In the genomic region with DNA sequence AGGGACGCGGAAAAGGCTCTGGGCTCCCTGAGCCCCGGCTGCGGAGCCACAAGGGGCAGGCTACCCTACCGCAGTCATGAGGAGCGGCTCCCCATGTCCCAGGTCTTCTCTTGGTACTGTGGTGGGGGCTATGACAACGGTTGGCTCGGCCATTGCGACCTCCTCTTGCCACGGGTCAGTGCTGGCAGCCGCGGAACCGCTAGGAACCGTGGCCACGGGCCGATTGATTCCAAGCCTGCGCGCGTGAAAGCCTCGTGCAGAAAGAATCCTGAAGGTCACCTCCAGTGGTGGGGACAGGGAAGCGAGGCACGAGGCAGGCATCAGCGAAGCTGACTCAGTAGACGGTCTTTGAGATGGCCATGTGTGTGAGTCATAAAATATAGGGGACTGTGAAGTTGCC, we compare ENCODE assay signal across 13 mouse cellular contexts. TPM values are rescaled to one million over a fixed set of nuclear protein-coding genes. Genes with fewer than 3 reads are reported as not detected.
A peak's percentile ranks its signal among the peaks of the same experiment; 100 is the strongest.
DNase-seq lines count a peak whose midpoint lies in the region; ATAC-seq and TF ChIP-seq lines count a peak whose summit lies in the region.
"Had no signal": no experiment of that assay in that cellular context is flagged by ENCODE, and none has a peak within 500 bp of the region (broad histone marks: within the 10 kb centered on the region; RNA-seq: fewer than 3 reads in every experiment).

Gene Stpg4 (minus strand): TSS at position 231 of the 400 bp plus-strand sequence.

- intact Hi-C loops in gastrocnemius, adult 2 months (cut with DNase I): no loop called here

- no peak within 1 kb of the TSS for H3K27ac ChIP-seq in gastrocnemius, adult 2 months
- H3K27ac ChIP-seq in hindbrain, embryonic 14.5 days: peak within 1 kb of the TSS; percentile 47

- no peaks in the 10 kb centered on the region for H3K4me1 ChIP-seq in hindbrain, embryonic 14.5 days (replicated peaks; ENCODE audit: control insufficient read depth, insufficient read depth, low read length)

- H3K9ac ChIP-seq in hindbrain, embryonic 14.5 days: no peak within 1 kb of the TSS

- H3ac ChIP-seq in myocyte (ENCODE audit: control insufficient read depth, insufficient read length): no peak within 1 kb of the TSS

- no peak within 1 kb of the TSS for H3K4me2 ChIP-seq in hindbrain, embryonic 14.5 days (replicated peaks)
- no peak within 1 kb of the TSS for H3K4me2 ChIP-seq in myocyte (ENCODE audit: low read depth)

- H3K9me3 ChIP-seq in hindbrain, embryonic 14.5 days (ENCODE audit: control insufficient read depth, low read length): no peaks in the 10 kb centered on the region

- peaks cover 31% of the 10 kb centered on the region for H3K36me3 ChIP-seq in hindbrain, embryonic 14.5 days (replicated peaks; ENCODE audit: control insufficient read depth, insufficient read depth)
- peaks cover 19% of the 10 kb centered on the region for H3K36me3 ChIP-seq in myocyte (ENCODE audit: control insufficient read depth, insufficient read depth)

- DNase-seq in gastrocnemius, adult 2 months: peak; percentile 31
- no peak for DNase-seq in gastrocnemius, adult 18-20 months (ENCODE audit: low spot score)
- peak; percentile 13 for DNase-seq in kidney, postnatal 14 days
- no peak for DNase-seq in kidney, postnatal 25 days
- no peak for DNase-seq in hindbrain, embryonic 14.5 days (ENCODE audit: low spot score)
- DNase-seq in layer of hippocampus, adult 18-20 months (ENCODE audit: low spot score in 2 of 2): no peak
- no peak for DNase-seq in layer of hippocampus, adult 9-11 months
- DNase-seq: left cerebral cortex, postnatal 4 days; lung, postnatal 14 days had no signal

- TF ChIP-seq CTCF in gastrocnemius, adult 2 months (IDR thresholded peaks at IDR 0.05): no peak

- ATAC-seq in hindbrain, embryonic 14.5 days (ENCODE audit: low FRiP score): no peak

- no peaks in the 10 kb centered on the region for H3K79me2 ChIP-seq in myocyte (ENCODE audit: control insufficient read depth, insufficient read depth)

- no peaks in the 10 kb centered on the region for H3K27me3 ChIP-seq in hindbrain, embryonic 14.5 days (ENCODE audit: control insufficient read depth, insufficient read depth, low read length)
- H3K27me3 ChIP-seq in myocyte (ENCODE audit: control insufficient read depth, insufficient read depth, insufficient read length): no peaks in the 10 kb centered on the region

- 51% methylated on average over 24 of the region's 24 CpGs for WGBS in hindbrain, embryonic 14.5 days

- TF ChIP-seq POLR2A in myocyte (IDR thresholded peaks at IDR 0.05; ENCODE audit: insufficient read length, low read depth): no peak

- H3K4me3 ChIP-seq in gastrocnemius, adult 2 months: no peak within 1 kb of the TSS
- no peak within 1 kb of the TSS for H3K4me3 ChIP-seq in hindbrain, embryonic 14.5 days (replicated peaks; ENCODE audit: low read length)
- no peak within 1 kb of the TSS for H3K4me3 ChIP-seq in myocyte

TF ChIP-seq in myocyte, 11 proteins besides CTCF, POLR2A, EP300 and RAD21:
- no peak for TF ChIP-seq MAX (IDR thresholded peaks at IDR 0.05; ENCODE audit: low read depth)
- peak; percentile 32 for TF ChIP-seq POLR2AphosphoS2 (IDR thresholded peaks at IDR 0.05; ENCODE audit: insufficient read length, low read depth)
- no peak for TF ChIP-seq MYOG (IDR thresholded peaks at IDR 0.05; ENCODE audit: control insufficient read depth in 1 of 3, insufficient read depth in 1 of 3, insufficient read length in 2 of 3, low read depth in 2 of 3)
- TF ChIP-seq TCF12 (IDR thresholded peaks at IDR 0.05; ENCODE audit: insufficient read depth, poor library complexity, severe bottlenecking): no peak
- TF ChIP-seq MYOD1 (IDR thresholded peaks at IDR 0.05; ENCODE audit: control insufficient read depth in 1 of 3, insufficient read length in 2 of 3, low read depth in 2 of 3): no peak
- TF ChIP-seq SRF (IDR thresholded peaks at IDR 0.05; ENCODE audit: control insufficient read depth, insufficient read length, low read depth): no peak
- TF ChIP-seq E2F4 (IDR thresholded peaks at IDR 0.05; ENCODE audit: insufficient read depth): no peak
- TF ChIP-seq USF1 (IDR thresholded peaks at IDR 0.05; ENCODE audit: low read depth): no peak
TF ChIP-seq in myocyte: peak in this region for 1.

RNA-seq across cellular contexts. Expression of gene Stpg4, which starts in this region (rescaled TPM):
- not detected for total RNA-seq in gastrocnemius, adult 2 months (2021)
- not detected for total RNA-seq in gastrocnemius, adult 18-20 months (2021)
- not detected in 2 replicates for polyA plus RNA-seq in hindbrain, embryonic 14.5 days (2014; fragmentation: Nextera tagmentation; extraction: Ambion mirVana)
- not detected for polyA plus RNA-seq in myocyte (2012; fragmentation: generic; extraction: Trizol)
- not detected for total RNA-seq in layer of hippocampus, adult 18-20 months (2021)
- total RNA-seq: common myeloid progenitor, adult 5-6 weeks; left cerebral cortex, postnatal 4 days had no signal
- polyA plus RNA-seq: brain, embryonic 14.5 days; large intestine, adult 2 months had no signal

Comparison
In these comparisons a context has a peak if more than half of its experiments do, and no peak if none do; other contexts are left out.
1. Peak in DNase-seq in gastrocnemius, adult 2 months; RNA of the gene not detected or under 1 TPM.